Mouse (Mus musculus): ENCODE measurements around the gene Ptprr.

- TF ChIP-seq CTCF (IDR thresholded peaks at IDR 0.05; ENCODE audit: control insufficient read depth, insufficient read depth, insufficient read length) (no peak), MYOG (IDR thresholded peaks at IDR 0.05; ENCODE audit: control insufficient read depth, extremely low read depth, insufficient read length) (no peak), USF1 (IDR thresholded peaks at IDR 0.05; ENCODE audit: low read depth) (no peak), CEBPB (IDR thresholded peaks at IDR 0.05; ENCODE audit: low read depth) (no peak), MAX (IDR thresholded peaks at IDR 0.05) (no peak), MYOD1 (IDR thresholded peaks at IDR 0.05; ENCODE audit: control insufficient read depth, insufficient read length, low read depth) (no peak), FOSL1 (IDR thresholded peaks at IDR 0.05; ENCODE audit: insufficient read depth, low read length, poor library complexity, severe bottlenecking) (no peak)
Measured at GRCm38 (mm10) chr10:116252668-116253067, 234.7 kb downstream of the Ptprr start.
